Mouse (Mus musculus): Measurements from ENCODE around the gene Adat2. TPM values are rescaled to one million over a fixed set of nuclear protein-coding genes. Genes with fewer than 3 reads are reported as not detected.

Gene Adat2
- polyA plus RNA-seq (2012; rRNA removed), result 0.53 and 2.2 TPM in 2 replicates

GRCm38 (mm10) chr10:13552646-13553497, at the start of gene Adat2, which contains the start of gene Pex3:
Adat2 (plus strand) TSS chr10:13552894.
Pex3 (minus strand) TSS chr10:13553142.
- Histone ChIP-seq H3K36me3 (ENCODE audit: control insufficient read depth, insufficient read depth, low read length) (peaks cover 2% of the 10 kb centered on the region; the same call in 1 of the 2 replicates), H3K27me3 (ENCODE audit: control insufficient read depth, insufficient read depth, low read length) (no peaks in the 10 kb centered on the region), H3K4me1 (ENCODE audit: control insufficient read depth, insufficient read depth, insufficient read length, low read length) (no peaks in the 10 kb centered on the region), H3K4me3 (ENCODE audit: low read depth, low read length) (peak within 1 kb of the TSS; percentile 94), H3K27ac (ENCODE audit: insufficient read depth, low read depth, low read length) (peak within 1 kb of the TSS; percentile 49)
- under 1% methylated on average over 51 of the region's 51 CpGs for WGBS
- TF ChIP-seq CTCF (IDR thresholded peaks at IDR 0.05; ENCODE audit: extremely low read depth, insufficient read length, insufficient replicate concordance, low read depth, low read length) (no peak), POLR2A (IDR thresholded peaks at IDR 0.05; ENCODE audit: low read depth, low read length) (peak; percentile 68)

- no peaks in the 10 kb centered on the region for H3K27me3 ChIP-seq (ENCODE audit: control insufficient read depth, insufficient read depth, low read length)
- no peak overlapping the region for H3K4me3 ChIP-seq (ENCODE audit: low read depth, low read length)
- no peak overlapping the region for H3K27ac ChIP-seq (ENCODE audit: insufficient read depth, low read depth, low read length)
- WGBS, result 35% methylated on average over 4 of the region's 4 CpGs
- H3K4me1 ChIP-seq (ENCODE audit: control insufficient read depth, insufficient read depth, insufficient read length, low read length), result no peaks in the 10 kb centered on the region
- TF ChIP-seq CTCF (IDR thresholded peaks at IDR 0.05; ENCODE audit: extremely low read depth, insufficient read length, insufficient replicate concordance, low read depth, low read length), result no peak
- no peak for TF ChIP-seq POLR2A (IDR thresholded peaks at IDR 0.05; ENCODE audit: low read depth, low read length)
- H3K36me3 ChIP-seq (ENCODE audit: control insufficient read depth, insufficient read depth, low read length), result peaks cover 12% of the 10 kb centered on the region
Measured at GRCm38 (mm10) chr10:13521857-13522256, 30.8 kb upstream of the Adat2 start.

- H3K4me1 ChIP-seq (ENCODE audit: control insufficient read depth, insufficient read depth, insufficient read length, low read length), result no peaks in the 10 kb centered on the region
- H3K27ac ChIP-seq (ENCODE audit: insufficient read depth, low read depth, low read length), result no peak overlapping the region
- H3K4me3 ChIP-seq (ENCODE audit: low read depth, low read length), result no peak overlapping the region
- H3K36me3 ChIP-seq (ENCODE audit: control insufficient read depth, insufficient read depth, low read length), result peaks cover 32% of the 10 kb centered on the region
- WGBS, result 36% methylated on average over 4 of the region's 4 CpGs
- H3K27me3 ChIP-seq (ENCODE audit: control insufficient read depth, insufficient read depth, low read length), result no peaks in the 10 kb centered on the region
- TF ChIP-seq CTCF (IDR thresholded peaks at IDR 0.05; ENCODE audit: extremely low read depth, insufficient read length, insufficient replicate concordance, low read depth, low read length) (no peak), POLR2A (IDR thresholded peaks at IDR 0.05; ENCODE audit: low read depth, low read length) (no peak)
Measured at GRCm38 (mm10) chr10:13528155-13528554, 24.5 kb upstream of the Adat2 start.

GRCm38 (mm10) chr10:13534751-13535150, 17.9 kb upstream of the Adat2 start:
- WGBS, result 76% methylated on average over 3 of the region's 3 CpGs
- no peak for TF ChIP-seq POLR2A (IDR thresholded peaks at IDR 0.05; ENCODE audit: low read depth, low read length)
- TF ChIP-seq CTCF (IDR thresholded peaks at IDR 0.05; ENCODE audit: extremely low read depth, insufficient read length, insufficient replicate concordance, low read depth, low read length), result no peak
- Histone ChIP-seq H3K27ac (ENCODE audit: insufficient read depth, low read depth, low read length) (no peak overlapping the region), H3K36me3 (ENCODE audit: control insufficient read depth, insufficient read depth, low read length) (peaks cover 27% of the 10 kb centered on the region), H3K4me1 (ENCODE audit: control insufficient read depth, insufficient read depth, insufficient read length, low read length) (no peaks in the 10 kb centered on the region), H3K4me3 (ENCODE audit: low read depth, low read length) (no peak overlapping the region), H3K27me3 (ENCODE audit: control insufficient read depth, insufficient read depth, low read length) (no peaks in the 10 kb centered on the region)

- Histone ChIP-seq H3K4me3 (ENCODE audit: low read depth, low read length) (no peak overlapping the region), H3K4me1 (ENCODE audit: control insufficient read depth, insufficient read depth, insufficient read length, low read length) (no peaks in the 10 kb centered on the region), H3K27me3 (ENCODE audit: control insufficient read depth, insufficient read depth, low read length) (no peaks in the 10 kb centered on the region), H3K36me3 (ENCODE audit: control insufficient read depth, insufficient read depth, low read length) (peaks cover 22% of the 10 kb centered on the region), H3K27ac (ENCODE audit: insufficient read depth, low read depth, low read length) (no peak overlapping the region)
- WGBS, result over 99% methylated on average over 7 of the region's 7 CpGs
- TF ChIP-seq POLR2A (IDR thresholded peaks at IDR 0.05; ENCODE audit: low read depth, low read length) (no peak), CTCF (IDR thresholded peaks at IDR 0.05; ENCODE audit: extremely low read depth, insufficient read length, insufficient replicate concordance, low read depth, low read length) (no peak)
Measured at GRCm38 (mm10) chr10:13536706-13537105, 16.0 kb upstream of the Adat2 start.

GRCm38 (mm10) chr10:13539769-13540333, 12.8 kb upstream of the Adat2 start:
- Histone ChIP-seq H3K27ac (ENCODE audit: insufficient read depth, low read depth, low read length) (no peak overlapping the region), H3K4me3 (ENCODE audit: low read depth, low read length) (no peak overlapping the region), H3K4me1 (ENCODE audit: control insufficient read depth, insufficient read depth, insufficient read length, low read length) (no peaks in the 10 kb centered on the region), H3K36me3 (ENCODE audit: control insufficient read depth, insufficient read depth, low read length) (peaks cover 18% of the 10 kb centered on the region; the same call in 1 of the 2 replicates), H3K27me3 (ENCODE audit: control insufficient read depth, insufficient read depth, low read length) (no peaks in the 10 kb centered on the region)
- no peak for TF ChIP-seq POLR2A (IDR thresholded peaks at IDR 0.05; ENCODE audit: low read depth, low read length)
- WGBS, result 88% methylated on average over 7 of the region's 7 CpGs

GRCm38 (mm10) chr10:13541721-13542120, 11.0 kb upstream of the Adat2 start:
- Histone ChIP-seq H3K4me1 (ENCODE audit: control insufficient read depth, insufficient read depth, insufficient read length, low read length) (no peaks in the 10 kb centered on the region), H3K27ac (ENCODE audit: insufficient read depth, low read depth, low read length) (no peak overlapping the region), H3K27me3 (ENCODE audit: control insufficient read depth, insufficient read depth, low read length) (no peaks in the 10 kb centered on the region), H3K36me3 (ENCODE audit: control insufficient read depth, insufficient read depth, low read length) (peaks cover 24% of the 10 kb centered on the region), H3K4me3 (ENCODE audit: low read depth, low read length) (no peak overlapping the region)
- TF ChIP-seq CTCF (IDR thresholded peaks at IDR 0.05; ENCODE audit: extremely low read depth, insufficient read length, insufficient replicate concordance, low read depth, low read length) (no peak), POLR2A (IDR thresholded peaks at IDR 0.05; ENCODE audit: low read depth, low read length) (no peak)
- 98% methylated on average over 5 of the region's 5 CpGs for WGBS

Measured in small intestine, adult 2 months (tissue).